In the genomic region with DNA sequence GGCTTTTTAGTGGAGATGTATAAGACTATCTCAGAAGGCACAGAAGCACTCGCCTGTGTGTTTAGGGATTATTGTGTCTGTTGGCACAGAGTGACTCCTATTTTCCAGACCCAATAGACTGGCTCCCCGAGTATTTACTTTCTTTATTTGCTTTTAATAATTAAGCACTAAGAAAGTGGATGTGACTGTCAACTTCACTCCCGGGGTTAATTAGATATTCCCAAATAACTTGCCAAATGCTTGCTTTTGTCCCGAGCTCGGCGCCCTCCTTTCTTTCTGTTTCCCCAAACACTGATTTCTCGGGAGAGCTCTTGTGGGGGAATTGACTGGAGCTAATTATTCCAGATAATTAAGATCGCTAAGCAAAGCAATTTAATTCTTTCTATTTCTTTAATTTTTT, we compare ENCODE assay signal across 28 mouse cellular contexts.
A peak's percentile ranks its signal among the peaks of the same experiment; 100 is the strongest.
DNase-seq lines count a peak whose midpoint lies in the region; ATAC-seq and TF ChIP-seq lines count a peak whose summit lies in the region.
"Had no signal": no experiment of that assay in that cellular context is flagged by ENCODE, and none has a peak within 500 bp of the region (broad histone marks: within the 10 kb centered on the region; RNA-seq: fewer than 3 reads in every experiment).

No protein-coding gene starts in this region.

- no peak for TF ChIP-seq CTCF in midbrain, postnatal 0 days (IDR thresholded peaks at IDR 0.05)

- H3K9ac ChIP-seq in embryonic facial prominence, embryonic 14.5 days (ENCODE audit: low read depth, low read length) = no peak overlapping the region
- no peak overlapping the region for H3K9ac ChIP-seq in hindbrain, embryonic 14.5 days
- H3K9ac ChIP-seq in hindbrain, embryonic 11.5 days (ENCODE audit: low read depth, low read length) = no peak overlapping the region
- no peak overlapping the region for H3K9ac ChIP-seq in midbrain, postnatal 0 days (replicated peaks; ENCODE audit: low read length, poor library complexity, severe bottlenecking)
- H3K9ac ChIP-seq in midbrain, embryonic 16.5 days (ENCODE audit: low read depth, low read length) = no peak overlapping the region
- H3K9ac ChIP-seq in neural tube, embryonic 15.5 days (replicated peaks) = no peak overlapping the region
- H3K9ac ChIP-seq: embryonic facial prominence, embryonic 15.5 days; forebrain, embryonic 12.5 days; heart, embryonic 12.5 days; heart, embryonic 15.5 days had no signal

- peaks cover 6% of the 10 kb centered on the region; the same call in 1 of the 2 replicates for H3K4me1 ChIP-seq in embryonic facial prominence, embryonic 14.5 days (ENCODE audit: control insufficient read depth, insufficient read depth, low read length)
- peaks cover 10% of the 10 kb centered on the region for H3K4me1 ChIP-seq in embryonic facial prominence, embryonic 10.5 days
- H3K4me1 ChIP-seq in hindbrain, embryonic 14.5 days (replicated peaks; ENCODE audit: control insufficient read depth, insufficient read depth, low read length) = peaks cover 22% of the 10 kb centered on the region
- no peaks in the 10 kb centered on the region for H3K4me1 ChIP-seq in hindbrain, embryonic 11.5 days (replicated peaks; ENCODE audit: control insufficient read depth, insufficient read depth, low read length)
- peaks cover 5% of the 10 kb centered on the region; the same call in 1 of the 2 replicates for H3K4me1 ChIP-seq in midbrain, postnatal 0 days (ENCODE audit: insufficient read depth, low read length)
- peaks cover 15% of the 10 kb centered on the region; the same call in 1 of the 2 replicates for H3K4me1 ChIP-seq in midbrain, embryonic 16.5 days (ENCODE audit: control insufficient read depth, insufficient read depth, low read length)
- H3K4me1 ChIP-seq in neural tube, embryonic 15.5 days = peaks cover 33% of the 10 kb centered on the region
- H3K4me1 ChIP-seq: heart, embryonic 15.5 days had no signal

- H3K4me2 ChIP-seq in embryonic facial prominence, embryonic 14.5 days (ENCODE audit: low read depth, low read length) = no peak overlapping the region
- no peak overlapping the region for H3K4me2 ChIP-seq in hindbrain, embryonic 14.5 days (replicated peaks)
- H3K4me2 ChIP-seq in hindbrain, embryonic 11.5 days (replicated peaks; ENCODE audit: low read depth, low read length) = no peak overlapping the region
- H3K4me2 ChIP-seq in midbrain, postnatal 0 days (ENCODE audit: low read depth, low read length, poor library complexity, severe bottlenecking) = no peak overlapping the region
- H3K4me2 ChIP-seq in midbrain, embryonic 16.5 days (ENCODE audit: low read length) = no peak overlapping the region
- H3K4me2 ChIP-seq in neural tube, embryonic 15.5 days = no peak overlapping the region
- H3K4me2 ChIP-seq: embryonic facial prominence, embryonic 15.5 days; forebrain, embryonic 12.5 days; heart, embryonic 12.5 days; heart, embryonic 15.5 days had no signal

- no peak for DNase-seq in embryonic facial prominence, embryonic 14.5 days (ENCODE audit: low spot score)
- no peak for DNase-seq in embryonic facial prominence, embryonic 10.5 days (ENCODE audit: low spot score)
- DNase-seq in hindbrain, embryonic 14.5 days (ENCODE audit: low spot score) = no peak
- no peak for DNase-seq in hindbrain, embryonic 11.5 days (ENCODE audit: low spot score)
- DNase-seq in midbrain, postnatal 0 days (ENCODE audit: low spot score) = peak; percentile 31
- DNase-seq in right cerebral cortex, postnatal 10 days (ENCODE audit: low spot score in 2 of 2) = no peak
- DNase-seq: adrenal gland, postnatal 10 days; adrenal gland, postnatal 36 days; cerebellum, adult 11 months; cerebellum, adult 8-10 months; cerebellum, postnatal 10 days; cerebellum, postnatal 36 days; embryo, embryonic 11 days; gastrocnemius, postnatal 25 days; heart, adult 18-20 months; heart, postnatal 10 days; heart, postnatal 36 days had no signal

- H3K36me3 ChIP-seq in embryonic facial prominence, embryonic 14.5 days (ENCODE audit: control insufficient read depth, insufficient read depth, low read length) = no peaks in the 10 kb centered on the region
- no peaks in the 10 kb centered on the region for H3K36me3 ChIP-seq in embryonic facial prominence, embryonic 10.5 days (replicated peaks)
- H3K36me3 ChIP-seq in hindbrain, embryonic 14.5 days (replicated peaks; ENCODE audit: control insufficient read depth, insufficient read depth) = no peaks in the 10 kb centered on the region
- H3K36me3 ChIP-seq in hindbrain, embryonic 11.5 days (ENCODE audit: control insufficient read depth, insufficient read depth, low read length) = no peaks in the 10 kb centered on the region
- no peaks in the 10 kb centered on the region for H3K36me3 ChIP-seq in midbrain, postnatal 0 days (ENCODE audit: insufficient read depth, low read length)
- H3K36me3 ChIP-seq in midbrain, embryonic 16.5 days (ENCODE audit: control insufficient read depth, insufficient read depth, low read length) = no peaks in the 10 kb centered on the region
- H3K36me3 ChIP-seq in neural tube, embryonic 15.5 days = no peaks in the 10 kb centered on the region
- H3K36me3 ChIP-seq: embryonic facial prominence, embryonic 15.5 days; forebrain, embryonic 12.5 days; heart, embryonic 12.5 days; heart, embryonic 15.5 days; hindbrain, embryonic 10.5 days had no signal

- no peaks in the 10 kb centered on the region for H3K9me3 ChIP-seq in embryonic facial prominence, embryonic 14.5 days (ENCODE audit: control insufficient read depth, low read length)
- H3K9me3 ChIP-seq in embryonic facial prominence, embryonic 10.5 days = no peaks in the 10 kb centered on the region
- no peaks in the 10 kb centered on the region for H3K9me3 ChIP-seq in hindbrain, embryonic 14.5 days (ENCODE audit: control insufficient read depth, low read length)
- no peaks in the 10 kb centered on the region for H3K9me3 ChIP-seq in hindbrain, embryonic 11.5 days (ENCODE audit: control insufficient read depth, low read length)
- H3K9me3 ChIP-seq in midbrain, postnatal 0 days (ENCODE audit: low read length) = no peaks in the 10 kb centered on the region
- no peaks in the 10 kb centered on the region for H3K9me3 ChIP-seq in midbrain, embryonic 16.5 days (replicated peaks; ENCODE audit: control insufficient read depth, low read length, poor library complexity, severe bottlenecking)
- no peaks in the 10 kb centered on the region for H3K9me3 ChIP-seq in neural tube, embryonic 15.5 days (replicated peaks)
- H3K9me3 ChIP-seq: embryonic facial prominence, embryonic 15.5 days; forebrain, embryonic 12.5 days; heart, embryonic 12.5 days; heart, embryonic 15.5 days; hindbrain, embryonic 10.5 days had no signal

- 55% methylated on average over 8 of the region's 8 CpGs for WGBS in embryonic facial prominence, embryonic 14.5 days
- 56% methylated on average over 8 of the region's 8 CpGs for WGBS in embryonic facial prominence, embryonic 10.5 days
- 36% methylated on average over 8 of the region's 8 CpGs for WGBS in hindbrain, embryonic 14.5 days
- WGBS in hindbrain, embryonic 11.5 days = 63% methylated on average over 8 of the region's 8 CpGs
- WGBS in midbrain, postnatal 0 days = 40% methylated on average over 8 of the region's 8 CpGs
- 32% methylated on average over 8 of the region's 8 CpGs for WGBS in midbrain, embryonic 16.5 days
- WGBS in neural tube, embryonic 15.5 days = 29% methylated on average over 8 of the region's 8 CpGs

- H3K4me3 ChIP-seq in embryonic facial prominence, embryonic 14.5 days (ENCODE audit: low read depth, low read length) = no peak overlapping the region
- no peak overlapping the region for H3K4me3 ChIP-seq in embryonic facial prominence, embryonic 10.5 days
- no peak overlapping the region for H3K4me3 ChIP-seq in hindbrain, embryonic 14.5 days (replicated peaks; ENCODE audit: low read length)
- no peak overlapping the region for H3K4me3 ChIP-seq in hindbrain, embryonic 11.5 days (ENCODE audit: low read depth, low read length)
- no peak overlapping the region for H3K4me3 ChIP-seq in midbrain, postnatal 0 days (ENCODE audit: low read depth, low read length)
- no peak overlapping the region for H3K4me3 ChIP-seq in midbrain, embryonic 16.5 days (ENCODE audit: low read depth, low read length)
- no peak overlapping the region for H3K4me3 ChIP-seq in neural tube, embryonic 15.5 days (replicated peaks)
- H3K4me3 ChIP-seq: embryonic facial prominence, embryonic 15.5 days; forebrain, embryonic 12.5 days; heart, embryonic 12.5 days; heart, embryonic 15.5 days; hindbrain, embryonic 10.5 days had no signal

- H3K27me3 ChIP-seq in embryonic facial prominence, embryonic 14.5 days (replicated peaks; ENCODE audit: control insufficient read depth, insufficient read depth, low read length) = no peaks in the 10 kb centered on the region
- H3K27me3 ChIP-seq in embryonic facial prominence, embryonic 10.5 days (replicated peaks; ENCODE audit: low read depth, poor library complexity, severe bottlenecking) = 0 out of 2 replicates have a peak, but pooled peaks cover 3% of the 10 kb centered on the region
- H3K27me3 ChIP-seq in hindbrain, embryonic 14.5 days (ENCODE audit: control insufficient read depth, insufficient read depth, low read length) = no peaks in the 10 kb centered on the region
- no peaks in the 10 kb centered on the region for H3K27me3 ChIP-seq in hindbrain, embryonic 11.5 days (ENCODE audit: control insufficient read depth, insufficient read depth, low read length)
- H3K27me3 ChIP-seq in midbrain, postnatal 0 days (ENCODE audit: insufficient read depth, low read length) = no peaks in the 10 kb centered on the region
- no peaks in the 10 kb centered on the region for H3K27me3 ChIP-seq in midbrain, embryonic 16.5 days (ENCODE audit: control insufficient read depth, insufficient read depth, low read depth, low read length)
- no peaks in the 10 kb centered on the region for H3K27me3 ChIP-seq in neural tube, embryonic 15.5 days (replicated peaks)
- H3K27me3 ChIP-seq: embryonic facial prominence, embryonic 15.5 days; heart, embryonic 15.5 days had no signal

- no peak overlapping the region for H3K27ac ChIP-seq in embryonic facial prominence, embryonic 14.5 days (replicated peaks; ENCODE audit: low read depth, low read length)
- H3K27ac ChIP-seq in embryonic facial prominence, embryonic 10.5 days (replicated peaks) = no peak overlapping the region
- H3K27ac ChIP-seq in hindbrain, embryonic 14.5 days = no peak overlapping the region
- no peak overlapping the region for H3K27ac ChIP-seq in hindbrain, embryonic 11.5 days (ENCODE audit: low read depth, low read length)
- H3K27ac ChIP-seq in midbrain, postnatal 0 days (ENCODE audit: low read depth, low read length) = no peak overlapping the region
- H3K27ac ChIP-seq in midbrain, embryonic 16.5 days (ENCODE audit: low read length) = no peak overlapping the region
- peak overlapping the region; percentile 66; the same call in 1 of the 2 replicates for H3K27ac ChIP-seq in neural tube, embryonic 15.5 days (replicated peaks)
- H3K27ac ChIP-seq: embryonic facial prominence, embryonic 15.5 days; forebrain, embryonic 12.5 days; heart, embryonic 15.5 days; hindbrain, embryonic 10.5 days had no signal

- ATAC-seq in embryonic facial prominence, embryonic 14.5 days (ENCODE audit: low read depth) = 0 out of 2 replicates have a peak, but pooled peaks have one; percentile 16
- peak; percentile 3; the same call in 1 of the 2 replicates for ATAC-seq in hindbrain, embryonic 14.5 days (ENCODE audit: low FRiP score)
- ATAC-seq in hindbrain, embryonic 11.5 days (ENCODE audit: low FRiP score) = no peak
- no peak for ATAC-seq in midbrain, postnatal 0 days (ENCODE audit: low FRiP score)
- ATAC-seq in midbrain, embryonic 16.5 days = no peak
- peak; percentile 46; the same call in 1 of the 2 replicates for ATAC-seq in neural tube, embryonic 15.5 days (ENCODE audit: low FRiP score)
- ATAC-seq: activated CD4-positive, CD25-positive, alpha-beta regulatory T cell, adult 4 months; hindbrain, embryonic 16.5 days; inflammation-experienced regulatory T-cells, adult 6 months; intestine, embryonic 16.5 days had no signal

Comparison
In these comparisons a context has a peak if more than half of its experiments do, and no peak if none do; other contexts are left out.
1. ATAC-seq: peak in embryonic facial prominence, embryonic 14.5 days (single experiment), hindbrain, embryonic 14.5 days (single experiment) and neural tube, embryonic 15.5 days (single experiment); none in hindbrain, embryonic 11.5 days (single experiment), midbrain, postnatal 0 days (single experiment) and midbrain, embryonic 16.5 days (single experiment).